Mouse (Mus musculus) heart, embryonic 10.5 days (tissue): Measurements from ENCODE around the gene Npc1l1. TPM values are rescaled to one million over a fixed set of nuclear protein-coding genes. Genes with fewer than 3 reads are reported as not detected.

ENCODE experiments used
- DNase-seq: peaks from one replicate; pipeline ENCODE4 v3.0.0-alpha.2; 2017; ENCODE audit warnings: low spot score
- H3K27ac ChIP-seq: fragments of 300-500 bp; sonication (generic); 2 replicates; pipeline ENCODE4 v1.5.1; 2016; ENCODE audit warnings: mild to moderate bottlenecking
- H3K27me3 ChIP-seq: fragments of 300-500 bp; sonication (generic); 2 replicates; pipeline ENCODE4 v1.6.1; 2016; ENCODE audit warnings: mild to moderate bottlenecking; ENCODE audit not compliant: poor library complexity, insufficient read depth, severe bottlenecking
- H3K36me3 ChIP-seq: fragments of 300-500 bp; sonication (generic); 2 replicates; pipeline ENCODE4 v1.6.1; 2016; ENCODE audit warnings: mild to moderate bottlenecking, moderate library complexity
- H3K4me1 ChIP-seq: fragments of 300-500 bp; sonication (generic); 2 replicates; pipeline ENCODE4 v1.6.1; 2016; ENCODE audit warnings: mild to moderate bottlenecking
- H3K4me3 ChIP-seq: fragments of 300-500 bp; sonication (generic); 2 replicates; pipeline ENCODE4 v1.5.1; 2016; ENCODE audit warnings: mild to moderate bottlenecking, moderate library complexity
- H3K9me3 ChIP-seq: fragments of 300-500 bp; sonication (generic); 2 replicates; pipeline ENCODE4 v1.6.1; 2016; ENCODE audit warnings: mild to moderate bottlenecking, moderate library complexity
- WGBS: fragments of 180-500 bp; shearing (Covaris S2); methylation state at CpG from one replicate; pipeline ENCODE4 v1.1.7; 2016; 5-methylcytosine and 5-hydroxymethylcytosine counted together
- polyA plus RNA-seq: library from polyadenylated mRNA; unstranded; fragments of >200 nt; fragmentation: Nextera tagmentation; extraction: Ambion mirVana; gene quantifications from 2 replicates; pipeline ENCODE4 v1.2.1, GENCODE M21; 2016

The Npc1l1 gene
- polyA plus RNA-seq, 1 experiment from 2014 or later = 0.06 TPM

DNA sequence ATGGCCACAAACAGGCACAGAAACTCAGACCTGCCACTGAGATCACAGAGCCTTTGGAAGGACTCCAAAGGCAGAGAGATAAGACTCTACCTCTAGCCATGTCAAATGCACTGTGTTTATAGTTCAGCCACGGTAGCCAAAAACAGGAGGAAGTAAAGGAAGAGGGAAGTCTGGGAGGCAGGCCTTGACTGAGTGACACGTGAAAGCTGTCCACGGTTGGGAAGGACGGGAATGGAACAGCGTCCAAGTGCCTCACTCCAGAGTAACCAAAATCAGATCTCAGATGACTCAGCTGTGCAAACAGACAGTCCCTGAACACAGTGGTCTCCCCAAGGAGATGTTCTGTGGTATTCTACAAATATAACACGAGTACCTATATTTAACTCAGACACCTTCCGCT is 55.2 kb downstream of the Npc1l1 start:
- H3K36me3 ChIP-seq = no peaks in the 10 kb centered on the region
- H3K27ac ChIP-seq = peak overlapping the region; percentile 62; the same call in 1 of the 2 replicates
- WGBS = 31% methylated on average over 7 of the region's 7 CpGs
- H3K27me3 ChIP-seq = no peaks in the 10 kb centered on the region
- no peak for DNase-seq
- H3K4me3 ChIP-seq = no peak overlapping the region
- H3K9me3 ChIP-seq = no peaks in the 10 kb centered on the region
- H3K4me1 ChIP-seq = peaks cover 29% of the 10 kb centered on the region

DNA sequence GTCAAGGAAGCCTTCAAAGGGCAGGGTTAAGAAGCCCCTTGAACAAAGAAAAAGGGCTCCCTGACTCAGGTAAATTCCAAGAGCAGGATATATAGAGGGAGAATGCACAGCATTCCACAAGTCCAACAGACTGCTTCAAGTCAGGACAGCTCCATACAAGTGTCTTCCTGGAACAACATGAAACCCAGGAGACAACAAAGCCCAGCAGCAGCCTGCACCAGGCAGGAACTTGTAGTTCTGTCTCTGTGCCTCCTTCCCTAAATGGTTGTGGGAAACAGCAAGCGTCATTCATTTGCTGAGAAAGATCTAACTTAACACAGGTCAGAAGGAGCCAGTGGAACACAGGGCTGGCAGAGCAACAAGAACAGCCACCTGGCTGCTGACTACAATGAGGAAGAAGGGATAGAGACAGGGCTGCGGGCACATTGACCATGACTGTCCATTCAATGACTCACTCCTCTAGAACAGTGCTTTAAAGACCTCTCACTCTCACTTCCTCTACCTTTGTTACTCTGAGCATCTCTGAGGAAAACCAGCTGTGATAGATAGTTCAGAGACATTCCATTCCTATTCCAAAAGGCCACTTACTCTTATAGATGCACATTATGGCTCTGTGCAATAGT is 60.8 kb downstream of the Npc1l1 start:
- DNase-seq = no peak
- H3K4me1 ChIP-seq = peaks cover 8% of the 10 kb centered on the region; the same call in 1 of the 2 replicates
- no peak overlapping the region for H3K4me3 ChIP-seq
- H3K27me3 ChIP-seq = no peaks in the 10 kb centered on the region
- WGBS = 78% methylated on average over 2 of the region's 2 CpGs
- H3K27ac ChIP-seq = 0 out of 2 replicates have a peak overlapping the region, but pooled peaks have one; percentile 6
- no peaks in the 10 kb centered on the region for H3K9me3 ChIP-seq
- no peaks in the 10 kb centered on the region for H3K36me3 ChIP-seq

DNA sequence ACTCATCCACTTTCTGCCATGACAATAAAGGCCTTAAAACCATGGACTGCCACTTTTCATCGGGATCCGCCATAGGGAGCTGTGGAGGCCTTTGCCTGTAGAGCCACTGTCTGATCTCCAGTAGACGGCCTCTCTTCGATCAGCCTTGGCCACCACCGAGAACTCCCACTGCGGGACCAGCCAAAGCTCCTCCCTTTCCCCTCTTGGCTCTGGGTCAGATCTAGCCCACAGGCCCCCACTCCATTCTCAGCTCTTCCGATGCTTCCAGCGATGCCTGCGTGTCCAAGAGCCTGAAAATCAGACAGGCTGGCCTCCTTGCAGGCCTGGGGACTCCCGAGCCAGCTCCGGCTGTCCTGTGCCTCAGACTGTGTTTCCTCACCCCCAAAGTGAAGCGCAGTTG is 63.6 kb downstream of the Npc1l1 start:
- Histone ChIP-seq H3K9me3 (no peaks in the 10 kb centered on the region), H3K36me3 (no peaks in the 10 kb centered on the region), H3K27me3 (no peaks in the 10 kb centered on the region), H3K4me3 (no peak overlapping the region), H3K4me1 (peaks cover 16% of the 10 kb centered on the region), H3K27ac (no peak overlapping the region)
- DNase-seq = no peak
- 93% methylated on average over 12 of the region's 12 CpGs for WGBS

DNA sequence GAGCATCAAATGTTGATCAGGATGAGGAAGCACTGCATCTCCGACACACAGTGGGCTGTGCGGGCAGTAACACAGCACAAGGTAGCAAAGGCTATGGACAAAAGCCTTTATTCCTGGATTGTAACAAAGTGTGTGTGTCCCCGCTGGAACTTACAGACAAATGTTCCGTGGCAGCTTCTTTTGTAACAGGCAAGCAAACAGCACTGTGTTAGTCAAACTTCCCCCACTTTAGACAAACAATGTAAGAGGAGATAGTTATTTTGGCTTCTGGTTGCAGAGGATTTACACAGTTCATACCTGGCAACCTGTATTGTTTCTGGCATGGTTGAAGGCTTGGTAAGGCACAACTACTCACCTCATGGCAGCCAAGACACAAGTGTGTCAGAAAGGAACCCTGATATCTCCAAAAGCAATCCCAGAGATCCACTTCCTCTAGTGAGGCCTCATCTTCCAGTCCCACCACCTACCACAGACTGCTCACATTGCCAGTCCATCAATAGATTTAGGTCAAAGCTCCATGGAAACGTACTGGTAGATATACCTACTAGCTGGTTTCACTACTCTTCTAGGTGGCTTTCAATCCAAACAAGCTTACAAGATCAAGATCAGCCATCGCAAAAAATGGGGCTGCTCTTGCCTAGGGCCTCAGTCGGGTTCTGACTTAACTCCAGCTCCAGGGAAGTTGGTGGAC is 64.4 kb downstream of the Npc1l1 start:
- Histone ChIP-seq H3K4me3 (no peak overlapping the region), H3K36me3 (no peaks in the 10 kb centered on the region), H3K9me3 (no peaks in the 10 kb centered on the region), H3K4me1 (peaks cover 22% of the 10 kb centered on the region), H3K27me3 (no peaks in the 10 kb centered on the region), H3K27ac (no peak overlapping the region)
- no peak for DNase-seq
- WGBS = 91% methylated on average over 7 of the region's 7 CpGs

DNA sequence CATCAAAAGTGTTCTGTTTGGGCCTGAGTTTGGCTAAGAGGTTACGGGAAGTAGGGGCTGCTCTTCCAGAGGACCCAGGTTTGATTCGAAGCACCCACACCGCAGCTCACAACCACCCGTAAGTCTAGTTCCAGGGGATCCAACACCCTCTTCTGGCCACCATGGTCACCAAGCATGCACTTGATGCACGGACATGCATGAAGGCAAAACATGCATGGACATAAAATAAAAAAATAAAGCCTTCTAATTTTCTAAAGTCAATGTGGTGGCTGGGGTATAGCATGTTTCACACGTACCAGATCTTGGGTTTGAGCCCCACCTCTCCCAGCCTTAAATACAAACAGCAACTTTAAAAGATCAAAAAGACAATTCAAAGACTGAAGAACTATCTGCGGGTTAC is 65.2 kb downstream of the Npc1l1 start:
- Histone ChIP-seq H3K4me3 (no peak overlapping the region), H3K4me1 (peaks cover 27% of the 10 kb centered on the region), H3K9me3 (no peaks in the 10 kb centered on the region), H3K27me3 (no peaks in the 10 kb centered on the region), H3K36me3 (no peaks in the 10 kb centered on the region), H3K27ac (no peak overlapping the region)
- DNase-seq = no peak
- 91% methylated on average over 7 of the region's 7 CpGs for WGBS

DNA sequence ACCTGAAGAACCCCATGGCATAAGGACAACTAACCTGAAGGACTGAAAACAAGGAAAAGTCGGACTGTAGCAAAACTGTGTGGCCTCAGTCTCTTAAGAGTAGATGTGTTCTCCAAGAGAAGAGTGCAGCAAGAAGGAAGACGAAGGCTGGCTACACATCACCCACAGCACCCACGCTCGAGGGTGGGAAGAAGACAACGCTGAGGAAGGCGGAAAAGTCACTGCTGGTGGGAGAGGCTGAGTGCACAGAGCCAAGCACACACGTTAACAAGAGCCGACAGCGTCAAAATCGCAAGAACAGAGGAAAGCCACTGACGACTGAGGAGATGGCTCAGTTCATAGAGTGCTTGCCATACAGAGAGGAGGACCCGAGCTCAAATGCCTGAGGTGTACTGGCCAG is 66.2 kb downstream of the Npc1l1 start:
- Histone ChIP-seq H3K4me1 (peaks cover 24% of the 10 kb centered on the region), H3K9me3 (no peaks in the 10 kb centered on the region)

DNA sequence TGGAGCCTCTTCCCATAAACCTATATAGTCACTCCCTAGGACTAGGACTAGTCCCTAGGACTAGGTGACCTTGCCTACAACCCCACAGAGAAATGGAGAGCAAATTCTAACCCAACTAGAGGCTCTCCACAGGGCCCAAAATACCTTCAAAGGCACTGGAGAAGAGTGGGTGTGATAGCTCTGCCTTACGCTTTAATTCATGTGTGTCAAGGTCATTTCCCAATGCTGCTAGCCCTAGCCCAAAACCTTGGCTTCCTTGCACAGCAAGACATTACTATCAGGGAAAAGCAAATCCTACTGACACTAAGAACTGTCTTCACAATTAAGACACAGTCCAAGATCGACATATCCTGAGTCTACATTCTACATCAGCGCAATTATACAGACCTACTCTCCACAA is 66.9 kb downstream of the Npc1l1 start:
- DNase-seq = no peak
- Histone ChIP-seq H3K36me3 (no peaks in the 10 kb centered on the region), H3K9me3 (no peaks in the 10 kb centered on the region), H3K27ac (no peak overlapping the region), H3K27me3 (no peaks in the 10 kb centered on the region), H3K4me1 (peaks cover 24% of the 10 kb centered on the region), H3K4me3 (no peak overlapping the region)
- WGBS = 92% methylated on average over 3 of the region's 3 CpGs

More for the DNA sequence above, 66.2 kb downstream of the Npc1l1 start:
- Histone ChIP-seq H3K36me3 (no peaks in the 10 kb centered on the region), H3K4me3 (no peak overlapping the region), H3K27me3 (no peaks in the 10 kb centered on the region), H3K27ac (no peak overlapping the region)
- 88% methylated on average over 12 of the region's 12 CpGs for WGBS
- no peak for DNase-seq

DNA sequence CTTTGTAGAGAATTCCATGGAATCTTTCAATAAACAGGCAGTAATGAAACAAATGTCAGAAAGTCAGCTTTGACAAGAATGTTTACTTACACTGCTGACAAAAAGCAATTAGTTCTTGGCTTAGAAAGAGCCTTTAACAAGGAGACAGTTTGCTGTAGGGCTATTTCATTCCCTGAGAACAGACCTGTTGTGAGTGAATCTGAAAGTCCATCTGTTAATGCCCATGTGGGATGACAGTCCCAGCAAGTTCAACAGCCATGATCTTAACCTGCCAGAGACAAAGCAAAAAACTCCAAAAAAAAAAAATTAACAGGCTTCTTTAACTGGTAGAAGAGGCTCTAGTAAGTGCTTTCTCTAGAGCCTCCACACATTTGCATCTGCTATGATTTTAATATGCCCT is 68.4 kb downstream of the Npc1l1 start:
- no peaks in the 10 kb centered on the region for H3K27me3 ChIP-seq
- no peak overlapping the region for H3K4me3 ChIP-seq
- no peak for DNase-seq
- H3K9me3 ChIP-seq = no peaks in the 10 kb centered on the region
- no peak overlapping the region for H3K27ac ChIP-seq
- no peaks in the 10 kb centered on the region for H3K36me3 ChIP-seq
- H3K4me1 ChIP-seq = peaks cover 30% of the 10 kb centered on the region

Other genes with a start within 250 kb of the Npc1l1 start
- 1.8 and 2.3 TPM in 2 replicates for gene Camk2b, start 163.8 kb downstream of the Npc1l1 start, polyA plus RNA-seq
- 0.14 and 0.43 TPM in 2 replicates for gene A730071L15Rik, start 30.1 kb downstream of the Npc1l1 start, polyA plus RNA-seq
- gene Nudcd3, start 29.7 kb downstream of the Npc1l1 start, polyA plus RNA-seq = 37.1 and 37.4 TPM in 2 replicates
- 93.7 and 111 TPM in 2 replicates for gene Ddx56, start 37.6 kb upstream of the Npc1l1 start, polyA plus RNA-seq
- 85.6 and 101 TPM in 2 replicates for gene Tmed4, start 44.7 kb upstream of the Npc1l1 start, polyA plus RNA-seq
- 187 and 299 TPM in 2 replicates for gene Ogdh, start 61.5 kb upstream of the Npc1l1 start, polyA plus RNA-seq
- 8.1 and 10.2 TPM in 2 replicates for gene Zmiz2, start 158.9 kb upstream of the Npc1l1 start, polyA plus RNA-seq
- gene Ppia, start 185.3 kb upstream of the Npc1l1 start, polyA plus RNA-seq = 4,882 and 5,148 TPM in 2 replicates
- gene H2afv, start 214.3 kb upstream of the Npc1l1 start, polyA plus RNA-seq = 303 and 415 TPM in 2 replicates
- gene Purb, start 245.8 kb upstream of the Npc1l1 start, polyA plus RNA-seq = 21.0 and 24.4 TPM in 2 replicates